ENCODE assay signal across 8 mouse cellular contexts in the genomic region with DNA sequence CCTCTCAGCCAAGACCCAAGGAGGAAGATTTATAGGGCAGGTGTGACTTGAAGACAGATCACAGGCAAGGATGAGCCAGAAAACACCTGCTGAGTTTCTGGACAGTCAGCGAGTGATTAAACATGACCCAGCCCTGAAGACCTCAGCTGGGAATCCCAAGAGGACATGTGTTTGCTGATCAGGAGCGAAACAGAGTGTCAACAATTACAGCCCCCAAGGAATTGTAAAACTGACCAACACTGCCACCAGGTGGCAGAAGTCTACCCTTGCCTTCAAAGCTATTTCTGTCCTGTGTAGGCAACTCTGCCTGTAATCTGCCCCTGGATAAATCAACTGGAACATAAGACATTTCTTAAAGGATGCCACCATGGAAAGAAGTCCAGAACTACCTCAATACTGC. TPM values are rescaled to one million over a fixed set of nuclear protein-coding genes. Genes with fewer than 3 reads are reported as not detected.
DNase-seq lines count a peak whose midpoint lies in the region; ATAC-seq and TF ChIP-seq lines count a peak whose summit lies in the region.
"Had no signal": no experiment of that assay in that cellular context is flagged by ENCODE, and none has a peak within 500 bp of the region (broad histone marks: within the 10 kb centered on the region; RNA-seq: fewer than 3 reads in every experiment).

No protein-coding gene starts in this region.

- no peaks in the 10 kb centered on the region for H3K27me3 ChIP-seq in ES-Bruce4 (ENCODE audit: control insufficient read depth, insufficient read depth, low read length, poor library complexity, severe bottlenecking)
- H3K27me3 ChIP-seq in embryonic facial prominence, embryonic 14.5 days (replicated peaks; ENCODE audit: control insufficient read depth, insufficient read depth, low read length) = no peaks in the 10 kb centered on the region; the same call in 1 of the 2 replicates

- H3K4me2 ChIP-seq in embryonic facial prominence, embryonic 14.5 days (ENCODE audit: low read depth, low read length) = no peak overlapping the region

- TF ChIP-seq CTCF in ES-Bruce4 (IDR thresholded peaks at IDR 0.05; ENCODE audit: low read depth, low read length) = peak; percentile 30

- intact Hi-C loops in heart, postnatal 14 days (cut with DNase I) = loop anchor here (1.0 to 5.0 kb wide), 3 partner anchors 65 to 227 kb away; partner anchors contain the start of gene Abhd12

- H3K9ac ChIP-seq in ES-Bruce4 (ENCODE audit: low read depth, poor library complexity, severe bottlenecking) = no peak overlapping the region
- H3K9ac ChIP-seq in embryonic facial prominence, embryonic 14.5 days (ENCODE audit: low read depth, low read length) = no peak overlapping the region

- ATAC-seq in embryonic facial prominence, embryonic 14.5 days (ENCODE audit: low read depth) = peak; percentile 68

- no peaks in the 10 kb centered on the region for H3K36me3 ChIP-seq in ES-Bruce4 (ENCODE audit: control insufficient read depth, insufficient read depth, low read length, poor library complexity, severe bottlenecking)
- H3K36me3 ChIP-seq in embryonic facial prominence, embryonic 14.5 days (ENCODE audit: control insufficient read depth, insufficient read depth, low read length) = no peaks in the 10 kb centered on the region

- WGBS in embryonic facial prominence, embryonic 14.5 days = 10% methylated on average over 2 of the region's 2 CpGs

- H3K27ac ChIP-seq in ES-Bruce4 (ENCODE audit: insufficient read depth, low read length) = no peak overlapping the region
- no peak overlapping the region for H3K27ac ChIP-seq in embryonic facial prominence, embryonic 14.5 days (replicated peaks; ENCODE audit: low read depth, low read length)

- no peak overlapping the region for H3K4me3 ChIP-seq in ES-Bruce4 (ENCODE audit: low read depth, low read length)
- no peak overlapping the region for H3K4me3 ChIP-seq in embryonic facial prominence, embryonic 14.5 days (ENCODE audit: low read depth, low read length)

- no peaks in the 10 kb centered on the region for H3K9me3 ChIP-seq in ES-Bruce4 (replicated peaks; ENCODE audit: control insufficient read depth, insufficient read depth, low read length, poor library complexity, severe bottlenecking)
- H3K9me3 ChIP-seq in embryonic facial prominence, embryonic 14.5 days (ENCODE audit: control insufficient read depth, low read length) = no peaks in the 10 kb centered on the region

- no peak for TF ChIP-seq POLR2A in ES-Bruce4 (IDR thresholded peaks at IDR 0.05; ENCODE audit: insufficient read depth, low read length)

- H3K4me1 ChIP-seq in ES-Bruce4 (ENCODE audit: control insufficient read depth, insufficient read depth, low read length) = no peaks in the 10 kb centered on the region
- H3K4me1 ChIP-seq in embryonic facial prominence, embryonic 14.5 days (ENCODE audit: control insufficient read depth, insufficient read depth, low read length) = no peaks in the 10 kb centered on the region

- DNase-seq in adrenal gland, postnatal 10 days = peak; percentile 72
- peak; percentile 70 for DNase-seq in embryonic facial prominence, embryonic 14.5 days (ENCODE audit: low spot score)
- peak; percentile 71 to 79 for DNase-seq in heart, postnatal 14 days
- DNase-seq in kidney, postnatal 4 days = peak; percentile 72 to 78
- peak; percentile 77 for DNase-seq in lung, postnatal 10 days
- DNase-seq in retina, postnatal 1 day = peak; percentile 87

- TF ChIP-seq EP300 in ES-Bruce4 (IDR thresholded peaks at IDR 0.05; ENCODE audit: insufficient read depth, low read depth, low read length) = no peak

RNA-seq across cellular contexts. Expression of gene Acss1, which starts 6.6 kb away (rescaled TPM):
- polyA plus RNA-seq in ES-Bruce4 (2011; ENCODE audit: insufficient read depth, insufficient read length, low read depth, missing spikeins) = 9.8 and 10.4 TPM in 2 replicates
- total RNA-seq in adrenal gland, postnatal 10 days (2021) = 10 to 100 TPM; 64.7 to 68.9 TPM
- 5.3 and 7.8 TPM in 2 replicates for polyA plus RNA-seq in embryonic facial prominence, embryonic 14.5 days (2014; fragmentation: Nextera tagmentation; extraction: Ambion mirVana)
- 100 to 1,000 TPM; 121 to 136 TPM for total RNA-seq in heart, postnatal 14 days (2021)

RNA-seq across cellular contexts. Expression of gene Vsx1, which starts 14.3 kb away (rescaled TPM):
- 0.57 and 0.58 TPM in 2 replicates for polyA plus RNA-seq in ES-Bruce4 (2011; ENCODE audit: insufficient read depth, insufficient read length, low read depth, missing spikeins)
- total RNA-seq in adrenal gland, postnatal 10 days (2021) = not detected
- polyA plus RNA-seq in embryonic facial prominence, embryonic 14.5 days (2014; fragmentation: Nextera tagmentation; extraction: Ambion mirVana) = not detected in 2 replicates
- not detected for total RNA-seq in heart, postnatal 14 days (2021)
- total RNA-seq: left cerebral cortex, postnatal 10 days had no signal
